Mouse (Mus musculus): ENCODE results near the gene Tmem129. TPM values are rescaled to one million over a fixed set of nuclear protein-coding genes. Genes with fewer than 3 reads are reported as not detected.

Tmem129 gene
- polyA plus RNA-seq, 2 experiments = 17.4 to 19.4 TPM

GRCm38 (mm10) chr5:33681611-33682388 lies 23.6 kb upstream of the Tmem129 start:
- WGBS (ENCODE audit: insufficient replicate concordance) = 9% methylated on average over 15 of the region's 15 CpGs
- Histone ChIP-seq H3K36me3 (replicated peaks; ENCODE audit: control insufficient read depth, insufficient read depth, low read depth) (no peaks in the 10 kb centered on the region), H3K27ac (no peak overlapping the region), H3K4me2 (ENCODE audit: low read depth) (0 out of 2 replicates have a peak overlapping the region, but pooled peaks have one; percentile 2), H3K9me3 (ENCODE audit: control insufficient read depth, low read length) (no peaks in the 10 kb centered on the region), H3K4me1 (replicated peaks; ENCODE audit: control insufficient read depth in 2 of 2, insufficient read depth in 2 of 2, low read length in 1 of 2) (peaks cover 0 to 19% of the 10 kb centered on the region in 2 experiments; a peak in 2 of 4 replicates), H3K9ac (replicated peaks) (peak overlapping the region; percentile 18; the same call in 1 of the 2 replicates), H3K27me3 (ENCODE audit: control insufficient read depth, insufficient read depth, low read length) (no peaks in the 10 kb centered on the region), H3K4me3 (ENCODE audit: insufficient read depth in 1 of 2, low read depth in 2 of 2, low read length in 2 of 2) (no peak overlapping the region)
- DNase-seq (ENCODE audit: low read depth in 3 of 3, low spot score in 3 of 3) = peak; percentile 23 to 46 (median 37)
- TF ChIP-seq CTCF (IDR thresholded peaks at IDR 0.05; ENCODE audit: low read depth) (no peak), EP300 (IDR thresholded peaks at IDR 0.05; ENCODE audit: low read depth) (0 out of 2 replicates have a peak, but pooled peaks have one; percentile 4)
- ATAC-seq (ENCODE audit: insufficient read depth) = peak; percentile 80

- DNase-seq (ENCODE audit: low read depth in 3 of 3, low spot score in 3 of 3) (no peak), ATAC-seq (ENCODE audit: insufficient read depth) (no peak)
- Histone ChIP-seq H3K4me3 (ENCODE audit: insufficient read depth in 1 of 2, low read depth in 2 of 2, low read length in 2 of 2) (no peak overlapping the region), H3K4me1 (replicated peaks; ENCODE audit: control insufficient read depth in 2 of 2, insufficient read depth in 2 of 2, low read length in 1 of 2) (peaks cover 0 to 16% of the 10 kb centered on the region in 2 experiments; a peak in 2 of 4 replicates), H3K9me3 (ENCODE audit: control insufficient read depth, low read length) (no peaks in the 10 kb centered on the region), H3K9ac (replicated peaks) (no peak overlapping the region), H3K27me3 (ENCODE audit: control insufficient read depth, insufficient read depth, low read length) (no peaks in the 10 kb centered on the region), H3K36me3 (replicated peaks; ENCODE audit: control insufficient read depth, insufficient read depth, low read depth) (no peaks in the 10 kb centered on the region), H3K27ac (no peak overlapping the region), H3K4me2 (ENCODE audit: low read depth) (no peak overlapping the region)
- 26% methylated on average over 3 of the region's 3 CpGs for WGBS (ENCODE audit: insufficient replicate concordance)
- TF ChIP-seq CTCF (IDR thresholded peaks at IDR 0.05; ENCODE audit: low read depth) = 0 out of 2 replicates have a peak, but pooled peaks have one; percentile 5
- no peak for TF ChIP-seq EP300 (IDR thresholded peaks at IDR 0.05; ENCODE audit: low read depth)
Observed at GRCm38 (mm10) chr5:33681044-33681443, 22.8 kb upstream of the Tmem129 start.

DNA sequence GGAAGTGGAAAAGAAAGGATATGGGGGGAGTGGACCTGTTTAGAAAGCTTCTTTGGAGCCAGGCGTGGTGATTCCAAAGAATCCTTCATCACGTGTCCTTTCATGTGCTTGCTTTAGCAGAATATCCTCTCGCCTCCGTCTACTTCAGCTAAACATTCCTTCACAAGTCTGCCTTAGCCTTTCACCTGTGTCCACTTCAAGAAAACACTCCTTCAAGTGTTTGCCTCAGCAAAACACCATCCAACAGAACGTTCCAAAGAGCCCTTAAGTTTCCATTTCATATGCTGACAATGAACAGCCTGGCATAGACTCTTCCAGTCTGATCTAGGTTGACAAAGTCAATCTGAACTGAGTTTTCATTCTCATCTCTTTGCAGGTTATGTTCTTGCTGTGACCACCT lies 20.0 kb upstream of the Tmem129 start:
- 74% methylated on average over 5 of the region's 5 CpGs for WGBS (ENCODE audit: insufficient replicate concordance)
- no peak for ATAC-seq (ENCODE audit: insufficient read depth)
- no peaks in the 10 kb centered on the region for H3K9me3 ChIP-seq (ENCODE audit: control insufficient read depth, low read length)
- no peak overlapping the region for H3K4me2 ChIP-seq (ENCODE audit: low read depth)
- no peaks in the 10 kb centered on the region for H3K27me3 ChIP-seq (ENCODE audit: control insufficient read depth, insufficient read depth, low read length)
- H3K27ac ChIP-seq = no peak overlapping the region
- TF ChIP-seq CTCF (IDR thresholded peaks at IDR 0.05; ENCODE audit: low read depth) = no peak
- TF ChIP-seq EP300 (IDR thresholded peaks at IDR 0.05; ENCODE audit: low read depth) = no peak
- no peak overlapping the region for H3K9ac ChIP-seq (replicated peaks)
- peaks cover 3% of the 10 kb centered on the region for H3K36me3 ChIP-seq (replicated peaks; ENCODE audit: control insufficient read depth, insufficient read depth, low read depth)
- no peak for DNase-seq (ENCODE audit: low read depth in 3 of 3, low spot score in 3 of 3)
- H3K4me3 ChIP-seq (ENCODE audit: insufficient read depth in 1 of 2, low read depth in 2 of 2, low read length in 2 of 2) = no peak overlapping the region
- peaks cover 0 to 16% of the 10 kb centered on the region in 2 experiments; a peak in 2 of 4 replicates for H3K4me1 ChIP-seq (replicated peaks; ENCODE audit: control insufficient read depth in 2 of 2, insufficient read depth in 2 of 2, low read length in 1 of 2)

DNA sequence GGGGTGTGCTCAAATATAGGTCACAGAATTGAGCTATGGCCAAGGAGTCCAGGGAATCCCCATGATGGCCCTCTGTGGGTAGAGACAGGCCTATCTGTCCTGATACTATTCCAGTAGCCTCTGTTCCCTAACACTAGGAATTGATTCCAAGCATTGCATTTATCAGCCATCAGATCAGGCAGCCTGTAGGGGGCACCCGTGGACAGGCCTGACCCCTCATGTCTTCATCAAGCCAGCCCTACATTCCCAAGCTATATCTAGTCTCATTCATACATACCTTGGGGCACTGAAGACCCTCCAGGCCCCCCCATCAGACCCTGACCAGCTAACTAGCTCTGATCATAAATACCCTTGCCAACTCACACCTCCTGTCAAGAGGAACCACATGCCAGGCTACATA lies 17.7 kb upstream of the Tmem129 start:
- Histone ChIP-seq H3K36me3 (replicated peaks; ENCODE audit: control insufficient read depth, insufficient read depth, low read depth) (peaks cover 25% of the 10 kb centered on the region), H3K27ac (no peak overlapping the region), H3K4me2 (ENCODE audit: low read depth) (no peak overlapping the region), H3K9me3 (ENCODE audit: control insufficient read depth, low read length) (no peaks in the 10 kb centered on the region), H3K4me3 (ENCODE audit: insufficient read depth in 1 of 2, low read depth in 2 of 2, low read length in 2 of 2) (no peak overlapping the region), H3K4me1 (replicated peaks; ENCODE audit: control insufficient read depth in 2 of 2, insufficient read depth in 2 of 2, low read length in 1 of 2) (no peaks in the 10 kb centered on the region), H3K27me3 (ENCODE audit: control insufficient read depth, insufficient read depth, low read length) (no peaks in the 10 kb centered on the region), H3K9ac (replicated peaks) (no peak overlapping the region)
- TF ChIP-seq EP300 (IDR thresholded peaks at IDR 0.05; ENCODE audit: low read depth) (no peak), CTCF (IDR thresholded peaks at IDR 0.05; ENCODE audit: low read depth) (peak; percentile 81)
- DNase-seq (ENCODE audit: low read depth in 3 of 3, low spot score in 3 of 3) (no peak), ATAC-seq (ENCODE audit: insufficient read depth) (peak; percentile 32; the same call in 1 of the 2 replicates)
- 0% methylated on average over 1 of the region's 1 CpGs for WGBS (ENCODE audit: insufficient replicate concordance)

DNA sequence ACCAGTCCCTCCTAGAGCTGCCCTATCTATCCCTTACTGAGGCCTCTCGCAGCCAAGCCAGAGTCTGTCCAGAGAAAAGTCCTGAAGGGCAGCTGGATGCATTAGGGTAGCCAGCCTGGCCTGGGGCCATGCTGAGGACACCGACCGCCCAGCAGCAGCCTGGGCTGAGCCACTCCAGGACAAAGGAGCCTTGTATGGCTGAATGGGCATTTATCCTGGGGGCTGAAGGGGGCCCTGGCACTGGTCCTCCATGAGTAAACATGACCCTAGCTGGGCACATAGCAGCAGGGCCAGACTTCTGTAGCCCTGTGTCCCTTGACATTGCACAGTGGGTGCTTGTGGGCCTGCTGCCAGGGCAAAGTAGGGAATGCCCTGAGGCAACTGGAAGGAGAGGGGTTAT lies 16.2 kb upstream of the Tmem129 start:
- TF ChIP-seq EP300 (IDR thresholded peaks at IDR 0.05; ENCODE audit: low read depth) (no peak), CTCF (IDR thresholded peaks at IDR 0.05; ENCODE audit: low read depth) (no peak)
- Histone ChIP-seq H3K36me3 (replicated peaks; ENCODE audit: control insufficient read depth, insufficient read depth, low read depth) (peaks cover 40% of the 10 kb centered on the region), H3K27me3 (ENCODE audit: control insufficient read depth, insufficient read depth, low read length) (no peaks in the 10 kb centered on the region), H3K4me3 (ENCODE audit: insufficient read depth in 1 of 2, low read depth in 2 of 2, low read length in 2 of 2) (no peak overlapping the region), H3K9ac (replicated peaks) (no peak overlapping the region), H3K9me3 (ENCODE audit: control insufficient read depth, low read length) (no peaks in the 10 kb centered on the region), H3K4me1 (replicated peaks; ENCODE audit: control insufficient read depth in 2 of 2, insufficient read depth in 2 of 2, low read length in 1 of 2) (no peaks in the 10 kb centered on the region), H3K27ac (no peak overlapping the region), H3K4me2 (ENCODE audit: low read depth) (no peak overlapping the region)
- 90% methylated on average over 3 of the region's 3 CpGs for WGBS (ENCODE audit: insufficient replicate concordance)
- DNase-seq (ENCODE audit: low read depth in 3 of 3, low spot score in 3 of 3) (no peak), ATAC-seq (ENCODE audit: insufficient read depth) (no peak)
